Mouse (Mus musculus) embryonic facial prominence, embryonic 13.5 days (tissue): ENCODE measurements around the gene Ercc1. TPM values are rescaled to one million over a fixed set of nuclear protein-coding genes. Genes with fewer than 3 reads are reported as not detected.

ENCODE experiments used
- ATAC-seq: fragments of 200-750 bp; cut with Nextera tagmentation; 2 replicates; pipeline ENCODE4 v1.8.0; 2017; ENCODE audit warnings: low read depth; ENCODE audit not compliant: insufficient number of reproducible peaks, insufficient read depth, low FRiP score, low TSS enrichment
- H3K27ac ChIP-seq: fragments of 300-500 bp; sonication (generic); 2 replicates; pipeline ENCODE4 v1.5.1; 2015; ENCODE audit warnings: moderate library complexity, mild to moderate bottlenecking, inconsistent platforms
- H3K27me3 ChIP-seq: fragments of 300-500 bp; sonication (generic); 2 replicates; pipeline ENCODE4 v1.6.1; 2015; ENCODE audit warnings: mild to moderate bottlenecking, inconsistent platforms
- H3K36me3 ChIP-seq: fragments of 300-500 bp; sonication (generic); 2 replicates; pipeline ENCODE4 v1.6.1; 2015; ENCODE audit warnings: mild to moderate bottlenecking, inconsistent platforms
- H3K4me1 ChIP-seq: fragments of 300-500 bp; sonication (generic); 2 replicates; pipeline ENCODE4 v1.6.1; 2015; ENCODE audit warnings: inconsistent platforms
- H3K4me2 ChIP-seq: fragments of 300-500 bp; sonication (generic); 2 replicates; pipeline ENCODE4 v1.6.1; 2015; ENCODE audit warnings: moderate library complexity, mild to moderate bottlenecking, inconsistent platforms
- H3K4me3 ChIP-seq: fragments of 300-500 bp; sonication (generic); 2 replicates; pipeline ENCODE4 v1.5.1; 2015; ENCODE audit warnings: mild to moderate bottlenecking, inconsistent platforms
- H3K9ac ChIP-seq: fragments of 300-500 bp; sonication (generic); 2 replicates; pipeline ENCODE4 v1.6.1; 2015; ENCODE audit warnings: mild to moderate bottlenecking, inconsistent platforms
- H3K9me3 ChIP-seq: fragments of 300-500 bp; sonication (generic); 2 replicates; pipeline ENCODE4 v1.6.1; 2016; ENCODE audit warnings: inconsistent platforms
- WGBS: fragments of 180-500 bp; shearing (Covaris S2); methylation state at CpG from one replicate; pipeline ENCODE4 v1.1.7; 2015; ENCODE audit warnings: mixed read lengths; 5-methylcytosine and 5-hydroxymethylcytosine counted together
- polyA plus RNA-seq: library from polyadenylated mRNA; unstranded; fragments of >200 nt; fragmentation: Nextera tagmentation; extraction: Ambion mirVana; gene quantifications from 2 replicates; pipeline ENCODE4 v1.2.1, GENCODE M21; 2015

Gene Ercc1
- polyA plus RNA-seq, 1 experiment from 2014 or later, result 106 TPM

GRCm38 (mm10) chr7:19326359-19326758 is 18.2 kb upstream of the Ercc1 start:
- Histone ChIP-seq H3K9ac (peak overlapping the region; percentile 67), H3K27me3 (peaks cover 5% of the 10 kb centered on the region), H3K36me3 (no peaks in the 10 kb centered on the region), H3K9me3 (no peaks in the 10 kb centered on the region), H3K4me2 (peak overlapping the region; percentile 73), H3K27ac (peak overlapping the region; percentile 64), H3K4me3 (peak overlapping the region; percentile 48), H3K4me1 (peaks cover 20% of the 10 kb centered on the region)
- no peak for ATAC-seq
- WGBS, result under 1% methylated on average over 20 of the region's 20 CpGs

DNA sequence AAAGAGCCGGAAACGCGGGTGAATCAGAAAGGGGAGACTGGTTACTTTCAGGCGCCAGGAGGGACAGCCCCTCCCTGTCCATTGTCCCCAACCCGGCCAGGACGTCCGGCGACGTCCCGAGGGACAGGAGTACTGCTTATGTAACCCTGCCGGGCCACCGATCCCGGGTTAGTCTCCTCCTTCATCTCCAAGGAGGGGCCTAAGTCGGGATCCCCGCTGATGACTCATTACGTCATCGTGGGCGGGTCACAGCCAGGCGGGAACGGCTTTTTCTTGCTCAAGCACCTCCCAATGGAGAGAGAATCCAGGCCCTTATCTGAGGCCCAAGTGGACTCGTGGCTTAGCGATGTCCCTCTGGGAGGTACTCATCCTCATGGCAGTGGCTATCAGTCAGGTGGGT is 17.4 kb upstream of the Ercc1 start:
- H3K4me1 ChIP-seq, result peaks cover 20% of the 10 kb centered on the region
- ATAC-seq, result peak; percentile 40; the same call in 1 of the 2 replicates
- H3K4me3 ChIP-seq, result peak overlapping the region; percentile 48
- peak overlapping the region; percentile 73 for H3K4me2 ChIP-seq
- H3K27me3 ChIP-seq, result peaks cover 5% of the 10 kb centered on the region
- no peaks in the 10 kb centered on the region for H3K36me3 ChIP-seq
- peak overlapping the region; percentile 67 for H3K9ac ChIP-seq
- no peaks in the 10 kb centered on the region for H3K9me3 ChIP-seq
- H3K27ac ChIP-seq, result peak overlapping the region; percentile 64
- under 1% methylated on average over 22 of the region's 22 CpGs for WGBS

GRCm38 (mm10) chr7:19327782-19328181 is 16.8 kb upstream of the Ercc1 start:
- Histone ChIP-seq H3K4me2 (0 out of 2 replicates have a peak overlapping the region, but pooled peaks have one; percentile 73), H3K9me3 (no peaks in the 10 kb centered on the region), H3K27me3 (no peaks in the 10 kb centered on the region; the same call in none of the 2 replicates), H3K4me1 (peaks cover 20% of the 10 kb centered on the region), H3K9ac (peak overlapping the region; percentile 67; the same call in 1 of the 2 replicates), H3K36me3 (no peaks in the 10 kb centered on the region), H3K27ac (no peak overlapping the region), H3K4me3 (no peak overlapping the region; the same call in 1 of the 2 replicates)
- WGBS, result 82% methylated on average over 5 of the region's 5 CpGs
- no peak for ATAC-seq

DNA sequence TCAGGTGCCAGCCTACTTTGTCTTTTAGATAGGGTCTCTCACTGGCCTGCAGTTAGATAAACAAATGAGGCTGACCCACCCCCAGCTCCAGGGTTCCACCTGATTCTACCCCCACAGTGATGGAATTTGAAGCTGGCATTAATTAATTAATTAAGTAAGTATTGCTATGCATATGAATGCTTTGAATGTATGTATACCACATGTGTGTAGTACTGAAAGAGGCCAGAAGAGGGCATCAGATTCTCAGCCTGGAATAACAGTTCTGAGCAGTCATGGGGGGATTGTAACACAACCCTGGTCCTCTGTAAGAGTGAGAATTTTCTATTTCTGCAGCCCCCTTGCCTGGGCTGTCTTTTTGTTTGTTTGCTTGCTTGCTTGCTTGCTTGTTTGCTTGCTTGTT is 16.2 kb upstream of the Ercc1 start:
- Histone ChIP-seq H3K36me3 (no peaks in the 10 kb centered on the region), H3K27ac (no peak overlapping the region), H3K4me2 (no peak overlapping the region), H3K9ac (no peak overlapping the region), H3K27me3 (no peaks in the 10 kb centered on the region; the same call in none of the 2 replicates), H3K4me3 (no peak overlapping the region), H3K4me1 (peaks cover 20% of the 10 kb centered on the region), H3K9me3 (no peaks in the 10 kb centered on the region)
- ATAC-seq, result no peak

DNA sequence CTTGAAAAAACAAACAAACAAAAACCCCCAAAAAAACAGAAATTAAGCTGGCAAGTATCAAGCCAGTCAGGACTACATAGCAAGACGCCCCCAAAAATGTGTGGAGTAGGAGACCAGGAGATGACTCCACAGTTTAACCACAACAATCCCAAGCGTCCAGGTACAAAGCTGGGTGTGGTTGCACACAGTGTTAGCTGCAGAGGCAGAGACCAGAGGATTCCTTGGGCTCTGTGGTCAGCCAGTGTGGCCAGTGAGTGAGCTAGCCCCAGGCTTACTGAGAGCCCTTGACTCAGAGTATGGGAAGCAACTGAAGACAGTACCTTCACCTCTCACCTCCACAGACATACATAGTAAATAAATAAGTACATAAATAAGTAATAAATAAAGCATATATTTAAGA is 12.7 kb upstream of the Ercc1 start:
- no peak for ATAC-seq
- peaks cover 9% of the 10 kb centered on the region for H3K4me1 ChIP-seq
- no peaks in the 10 kb centered on the region for H3K9me3 ChIP-seq
- no peaks in the 10 kb centered on the region; the same call in none of the 2 replicates for H3K27me3 ChIP-seq
- H3K4me2 ChIP-seq, result no peak overlapping the region
- H3K27ac ChIP-seq, result no peak overlapping the region
- no peaks in the 10 kb centered on the region for H3K36me3 ChIP-seq
- no peak overlapping the region for H3K4me3 ChIP-seq
- H3K9ac ChIP-seq, result no peak overlapping the region
- WGBS, result 63% methylated on average over 2 of the region's 2 CpGs

DNA sequence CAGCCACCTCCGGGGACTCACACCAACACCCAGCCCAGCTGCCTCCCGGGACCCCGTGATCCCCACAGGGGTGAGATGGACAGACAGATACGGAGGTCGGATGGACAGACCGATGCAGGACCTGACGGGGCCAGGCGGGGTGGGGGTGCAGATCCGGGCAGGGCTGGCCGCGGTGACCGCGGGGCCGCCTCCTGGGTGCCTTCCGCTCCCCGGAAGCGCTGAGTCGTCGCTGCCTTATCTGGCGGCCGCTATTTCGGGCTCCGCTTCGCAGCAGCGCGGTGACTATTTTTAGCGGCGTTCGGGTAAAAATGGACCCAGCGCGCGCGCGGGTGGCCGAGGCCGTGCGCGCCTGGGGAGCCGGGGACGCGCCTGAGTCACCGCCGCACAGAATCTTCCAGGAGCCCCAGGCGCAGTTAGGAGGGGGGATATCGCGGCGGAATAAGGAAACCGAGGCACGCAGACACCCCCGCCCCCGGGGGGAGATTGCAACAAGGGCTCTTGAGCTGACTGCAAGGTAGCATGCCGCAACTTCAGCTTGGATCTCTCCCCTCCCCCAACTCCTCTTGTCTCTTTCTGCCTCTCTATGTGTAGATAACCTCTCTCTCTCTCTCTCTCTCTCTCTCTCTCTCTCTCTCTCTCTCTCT is 11.7 kb upstream of the Ercc1 start:
- no peak for ATAC-seq
- Histone ChIP-seq H3K4me2 (peak overlapping the region; percentile 85), H3K27ac (no peak overlapping the region), H3K36me3 (no peaks in the 10 kb centered on the region), H3K9me3 (no peaks in the 10 kb centered on the region), H3K4me3 (peak overlapping the region; percentile 61), H3K4me1 (peaks cover under 1% of the 10 kb centered on the region), H3K27me3 (no peaks in the 10 kb centered on the region; the same call in none of the 2 replicates), H3K9ac (peak overlapping the region; percentile 82)
- 1% methylated on average over 52 of the region's 52 CpGs for WGBS

DNA sequence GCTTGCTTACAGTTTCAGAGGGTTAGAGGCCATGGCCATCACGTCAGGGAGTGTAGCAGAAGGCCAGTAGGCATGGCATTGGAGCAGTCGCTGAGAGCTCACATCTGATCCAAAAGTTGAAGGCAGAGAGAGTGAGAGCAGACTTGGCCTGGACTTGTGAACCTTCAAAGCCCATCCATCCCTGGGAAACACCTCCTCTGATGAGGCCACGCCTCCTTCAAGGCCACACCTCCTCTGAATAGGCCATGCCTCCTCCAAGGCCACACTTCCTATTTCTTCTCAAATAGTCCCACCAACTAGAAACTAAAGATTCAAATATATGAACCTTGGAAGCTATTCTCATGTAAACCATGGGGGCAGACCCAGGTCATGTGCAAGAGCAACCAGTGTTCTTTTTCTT is 9.0 kb upstream of the Ercc1 start:
- no peak overlapping the region for H3K9ac ChIP-seq
- no peaks in the 10 kb centered on the region; the same call in none of the 2 replicates for H3K27me3 ChIP-seq
- no peak overlapping the region for H3K4me3 ChIP-seq
- H3K27ac ChIP-seq, result no peak overlapping the region
- H3K9me3 ChIP-seq, result no peaks in the 10 kb centered on the region
- no peaks in the 10 kb centered on the region for H3K4me1 ChIP-seq
- H3K4me2 ChIP-seq, result no peak overlapping the region
- no peaks in the 10 kb centered on the region for H3K36me3 ChIP-seq
- 47% methylated on average over 3 of the region's 3 CpGs for WGBS
- no peak for ATAC-seq

GRCm38 (mm10) chr7:19337122-19337521 is 7.5 kb upstream of the Ercc1 start:
- no peak overlapping the region for H3K9ac ChIP-seq
- H3K27me3 ChIP-seq, result peaks cover 13% of the 10 kb centered on the region
- H3K4me1 ChIP-seq, result peaks cover 11% of the 10 kb centered on the region
- no peak overlapping the region for H3K4me2 ChIP-seq
- ATAC-seq, result no peak
- H3K27ac ChIP-seq, result no peak overlapping the region
- WGBS, result 70% methylated on average over 10 of the region's 10 CpGs
- no peaks in the 10 kb centered on the region for H3K9me3 ChIP-seq
- H3K36me3 ChIP-seq, result no peaks in the 10 kb centered on the region
- H3K4me3 ChIP-seq, result no peak overlapping the region

GRCm38 (mm10) chr7:19338060-19338459 is 6.5 kb upstream of the Ercc1 start:
- no peak overlapping the region for H3K9ac ChIP-seq
- H3K27ac ChIP-seq, result no peak overlapping the region
- H3K4me3 ChIP-seq, result no peak overlapping the region
- 44% methylated on average over 2 of the region's 2 CpGs for WGBS
- H3K9me3 ChIP-seq, result no peaks in the 10 kb centered on the region
- ATAC-seq, result no peak
- no peak overlapping the region for H3K4me2 ChIP-seq
- H3K27me3 ChIP-seq, result peaks cover 19% of the 10 kb centered on the region
- H3K36me3 ChIP-seq, result no peaks in the 10 kb centered on the region
- H3K4me1 ChIP-seq, result peaks cover 19% of the 10 kb centered on the region

- no peak overlapping the region for H3K4me2 ChIP-seq
- ATAC-seq, result no peak
- H3K27me3 ChIP-seq, result peaks cover 19% of the 10 kb centered on the region
- no peak overlapping the region for H3K27ac ChIP-seq
- no peak overlapping the region for H3K4me3 ChIP-seq
- H3K36me3 ChIP-seq, result no peaks in the 10 kb centered on the region
- H3K4me1 ChIP-seq, result peaks cover 22% of the 10 kb centered on the region
- no peak overlapping the region for H3K9ac ChIP-seq
- H3K9me3 ChIP-seq, result no peaks in the 10 kb centered on the region
- WGBS, result 59% methylated on average over 7 of the region's 7 CpGs
Measured at GRCm38 (mm10) chr7:19338596-19338995, 6.0 kb upstream of the Ercc1 start.

DNA sequence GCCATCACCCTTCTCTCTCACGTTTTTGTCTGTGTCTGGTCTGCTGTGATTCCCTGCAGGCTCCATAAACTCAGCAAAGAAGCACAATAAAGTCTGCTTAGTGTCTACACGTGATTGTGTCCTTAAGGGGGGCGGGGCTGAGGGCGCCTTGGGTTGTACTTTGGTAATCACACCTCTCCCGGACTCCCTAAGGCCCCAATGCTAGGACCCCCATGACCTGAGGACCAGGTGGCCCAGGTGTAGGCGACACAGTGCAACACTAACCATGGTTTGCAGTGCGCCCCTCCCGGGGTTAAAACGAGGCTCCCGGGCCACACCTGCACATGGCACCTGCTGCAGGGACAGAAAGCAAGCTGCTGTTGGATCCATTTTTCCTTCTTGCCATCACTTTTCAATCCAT is 3.3 kb upstream of the Ercc1 start:
- H3K27me3 ChIP-seq, result peaks cover 19% of the 10 kb centered on the region
- no peak for ATAC-seq
- H3K9me3 ChIP-seq, result no peaks in the 10 kb centered on the region
- peak overlapping the region; percentile 93 for H3K4me2 ChIP-seq
- no peaks in the 10 kb centered on the region for H3K36me3 ChIP-seq
- no peak overlapping the region for H3K27ac ChIP-seq
- 17% methylated on average over 10 of the region's 10 CpGs for WGBS
- peak overlapping the region; percentile 52 for H3K4me3 ChIP-seq
- H3K4me1 ChIP-seq, result peaks cover 35% of the 10 kb centered on the region
- H3K9ac ChIP-seq, result no peak overlapping the region

- Histone ChIP-seq H3K4me1 (peaks cover 39% of the 10 kb centered on the region), H3K4me3 (peak overlapping the region; percentile 52), H3K9me3 (no peaks in the 10 kb centered on the region), H3K36me3 (no peaks in the 10 kb centered on the region), H3K9ac (peak overlapping the region; percentile 70), H3K4me2 (peak overlapping the region; percentile 93), H3K27me3 (peaks cover 19% of the 10 kb centered on the region), H3K27ac (no peak overlapping the region; the same call in 1 of the 2 replicates)
- WGBS, result under 1% methylated on average over 41 of the region's 41 CpGs
- no peak for ATAC-seq
Measured at GRCm38 (mm10) chr7:19341761-19342409, 2.7 kb upstream of the Ercc1 start.
